Mouse (Mus musculus) hindbrain, postnatal 0 days (tissue): ENCODE measurements at regions not wholly inside any gene's neighbourhood (a gene's known extent, or its start where the extent isn't known, plus 50 kb on each side); places are given as distances from the start of the nearest gene placed in this dataset.
A peak's percentile ranks its signal among the peaks of the same experiment; 100 is the strongest.
"Not testable (repeated sequence)": the region's sequence is repeated elsewhere in the genome, so short reads cannot be mapped to it uniquely, and the experiment has no call there.

ENCODE experiments used
- ATAC-seq: fragments of 200-750 bp; cut with Nextera tagmentation; 2 replicates; pipeline ENCODE4 v1.8.0; 2017; ENCODE audit warnings: mild to moderate bottlenecking, moderate TSS enrichment, moderate library complexity
- DNase-seq: peaks from one replicate; pipeline ENCODE4 v3.0.0-alpha.2; 2015; ENCODE audit warnings: low spot score
- H3K27ac ChIP-seq: fragments of 300-500 bp; sonication (generic); 2 replicates; pipeline ENCODE4 v1.5.1; 2014; ENCODE audit warnings: mild to moderate bottlenecking
- H3K27me3 ChIP-seq: fragments of 300-500 bp; sonication (generic); 2 replicates; pipeline ENCODE4 v1.6.1; 2014; ENCODE audit warnings: low read length, mixed read lengths; ENCODE audit not compliant: insufficient read depth
- H3K36me3 ChIP-seq: fragments of 300-500 bp; sonication (generic); 2 replicates; pipeline ENCODE4 v1.6.1; 2014; ENCODE audit warnings: low read length, mixed read lengths; ENCODE audit not compliant: insufficient read depth
- H3K4me1 ChIP-seq: fragments of 300-500 bp; sonication (generic); 2 replicates; pipeline ENCODE4 v1.6.1; 2014; ENCODE audit warnings: antibody characterized with exemption, low read length, mixed read lengths; ENCODE audit not compliant: insufficient read depth
- H3K4me2 ChIP-seq: fragments of 300-500 bp; sonication (generic); 2 replicates; pipeline ENCODE4 v1.6.1; 2014; ENCODE audit warnings: low read depth, mild to moderate bottlenecking, low read length, moderate library complexity, mixed read lengths
- H3K4me3 ChIP-seq: fragments of 300-500 bp; sonication (generic); 2 replicates; pipeline ENCODE4 v1.5.1; 2014; ENCODE audit warnings: low read length
- H3K9ac ChIP-seq: fragments of 300-500 bp; sonication (generic); replicated peaks from 2 replicates; pipeline ENCODE4 v1.6.1; 2014; ENCODE audit warnings: mild to moderate bottlenecking, low read length, moderate library complexity, mixed read lengths
- H3K9me3 ChIP-seq: fragments of 300-500 bp; sonication (generic); 2 replicates; pipeline ENCODE4 v1.6.1; 2016; ENCODE audit warnings: low read length, mixed read lengths
- CTCF ChIP-seq: IDR thresholded peaks from 2 replicates; pipeline ENCODE4 v1.5.1; 2016; ENCODE audit warnings: antibody characterized with exemption, control low read depth, low read depth
- WGBS: fragments of 180-500 bp; shearing (Covaris S2); extraction: QIAGEN DNeasy Blood & Tissue Kit; methylation state at CpG from one replicate; pipeline ENCODE4 v1.1.7; 2014; 5-methylcytosine and 5-hydroxymethylcytosine counted together

- Histone ChIP-seq H3K9me3 (no peaks in the 10 kb centered on the region), H3K4me2 (no peak overlapping the region), H3K4me3 (no peak overlapping the region), H3K27me3 (no peaks in the 10 kb centered on the region), H3K27ac (no peak overlapping the region), H3K4me1 (no peaks in the 10 kb centered on the region), H3K36me3 (no peaks in the 10 kb centered on the region), H3K9ac (no peak overlapping the region)
- DNase-seq (no peak), ATAC-seq (no peak)
- no peak for TF ChIP-seq CTCF
- 67% methylated on average over 8 of the region's 8 CpGs for WGBS
These were observed 389.8 kb upstream of the Zfp507 start for GRCm38 (mm10) chr7:36192645-36193044.

- Histone ChIP-seq H3K27me3 (no peaks in the 10 kb centered on the region), H3K4me1 (no peaks in the 10 kb centered on the region), H3K4me3 (no peak overlapping the region), H3K9me3 (no peaks in the 10 kb centered on the region), H3K36me3 (no peaks in the 10 kb centered on the region), H3K27ac (no peak overlapping the region), H3K9ac (no peak overlapping the region), H3K4me2 (no peak overlapping the region)
- 65% methylated on average over 7 of the region's 7 CpGs for WGBS
- no peak for ATAC-seq
- TF ChIP-seq CTCF = no peak
- peak; percentile 10 for DNase-seq
These were observed 375.1 kb upstream of the Zfp507 start for GRCm38 (mm10) chr7:36177947-36178346.

GRCm38 (mm10) chr7:36175296-36175695, 372.5 kb upstream of the Zfp507 start:
- no peaks in the 10 kb centered on the region for H3K27me3 ChIP-seq
- H3K27ac ChIP-seq = no peak overlapping the region
- TF ChIP-seq CTCF = no peak
- no peaks in the 10 kb centered on the region for H3K4me1 ChIP-seq
- no peak overlapping the region for H3K4me3 ChIP-seq
- no peaks in the 10 kb centered on the region for H3K9me3 ChIP-seq
- H3K36me3 ChIP-seq = no peaks in the 10 kb centered on the region
- WGBS = 89% methylated on average over 4 of the region's 4 CpGs
- H3K4me2 ChIP-seq = no peak overlapping the region
- no peak for DNase-seq
- ATAC-seq = no peak
- H3K9ac ChIP-seq = no peak overlapping the region

GRCm38 (mm10) chr7:36172511-36172910, 369.7 kb upstream of the Zfp507 start:
- H3K4me3 ChIP-seq, H3K4me1 ChIP-seq, H3K9me3 ChIP-seq, DNase-seq, H3K27me3 ChIP-seq, H3K36me3 ChIP-seq, ATAC-seq, H3K9ac ChIP-seq, H3K4me2 ChIP-seq, H3K27ac ChIP-seq: not testable (repeated sequence)
- 0 out of 2 replicates have a peak, but pooled peaks have one; percentile 14 for TF ChIP-seq CTCF
- WGBS = 63% methylated on average over 2 of the region's 2 CpGs

- no peaks in the 10 kb centered on the region for H3K4me1 ChIP-seq
- 32% methylated on average over 22 of the region's 22 CpGs for WGBS
- no peak overlapping the region for H3K9ac ChIP-seq
- no peak overlapping the region for H3K4me3 ChIP-seq
- ATAC-seq (no peak), DNase-seq (peak; percentile 21)
- H3K4me2 ChIP-seq = no peak overlapping the region
- no peak overlapping the region for H3K27ac ChIP-seq
- H3K27me3 ChIP-seq = no peaks in the 10 kb centered on the region
- H3K9me3 ChIP-seq = no peaks in the 10 kb centered on the region
- TF ChIP-seq CTCF = peak; percentile 31; the same call in 1 of the 2 replicates
- H3K36me3 ChIP-seq = no peaks in the 10 kb centered on the region
These were observed 354.6 kb upstream of the Zfp507 start for GRCm38 (mm10) chr7:36157270-36157945.

GRCm38 (mm10) chr7:36156595-36156994, 353.8 kb upstream of the Zfp507 start:
- Histone ChIP-seq H3K4me3 (no peak overlapping the region), H3K9me3 (no peaks in the 10 kb centered on the region), H3K4me1 (no peaks in the 10 kb centered on the region), H3K4me2 (no peak overlapping the region), H3K27ac (no peak overlapping the region), H3K9ac (no peak overlapping the region), H3K27me3 (no peaks in the 10 kb centered on the region), H3K36me3 (no peaks in the 10 kb centered on the region)
- TF ChIP-seq CTCF = no peak
- WGBS = 65% methylated on average over 12 of the region's 12 CpGs
- DNase-seq (no peak), ATAC-seq (no peak)

- Histone ChIP-seq H3K9me3 (no peaks in the 10 kb centered on the region), H3K27me3 (no peaks in the 10 kb centered on the region), H3K36me3 (no peaks in the 10 kb centered on the region), H3K4me3 (no peak overlapping the region), H3K27ac (no peak overlapping the region), H3K4me1 (peaks cover 6% of the 10 kb centered on the region; the same call in 1 of the 2 replicates), H3K4me2 (no peak overlapping the region), H3K9ac (no peak overlapping the region)
- no peak for ATAC-seq
- no peak for TF ChIP-seq CTCF
- WGBS = 50% methylated on average over 2 of the region's 2 CpGs
- DNase-seq = no peak
These were observed 352.8 kb upstream of the Zfp507 start for GRCm38 (mm10) chr7:36155576-36155975.
